Mouse (Mus musculus) NIH3T3 (cell line): ENCODE measurements around the gene Dhcr24.

Experiments used
- DNase-seq: peaks from one replicate; pipeline ENCODE4 v3.0.0-alpha.2; 2012; ENCODE audit warnings: low read depth

Gene Dhcr24

DNA sequence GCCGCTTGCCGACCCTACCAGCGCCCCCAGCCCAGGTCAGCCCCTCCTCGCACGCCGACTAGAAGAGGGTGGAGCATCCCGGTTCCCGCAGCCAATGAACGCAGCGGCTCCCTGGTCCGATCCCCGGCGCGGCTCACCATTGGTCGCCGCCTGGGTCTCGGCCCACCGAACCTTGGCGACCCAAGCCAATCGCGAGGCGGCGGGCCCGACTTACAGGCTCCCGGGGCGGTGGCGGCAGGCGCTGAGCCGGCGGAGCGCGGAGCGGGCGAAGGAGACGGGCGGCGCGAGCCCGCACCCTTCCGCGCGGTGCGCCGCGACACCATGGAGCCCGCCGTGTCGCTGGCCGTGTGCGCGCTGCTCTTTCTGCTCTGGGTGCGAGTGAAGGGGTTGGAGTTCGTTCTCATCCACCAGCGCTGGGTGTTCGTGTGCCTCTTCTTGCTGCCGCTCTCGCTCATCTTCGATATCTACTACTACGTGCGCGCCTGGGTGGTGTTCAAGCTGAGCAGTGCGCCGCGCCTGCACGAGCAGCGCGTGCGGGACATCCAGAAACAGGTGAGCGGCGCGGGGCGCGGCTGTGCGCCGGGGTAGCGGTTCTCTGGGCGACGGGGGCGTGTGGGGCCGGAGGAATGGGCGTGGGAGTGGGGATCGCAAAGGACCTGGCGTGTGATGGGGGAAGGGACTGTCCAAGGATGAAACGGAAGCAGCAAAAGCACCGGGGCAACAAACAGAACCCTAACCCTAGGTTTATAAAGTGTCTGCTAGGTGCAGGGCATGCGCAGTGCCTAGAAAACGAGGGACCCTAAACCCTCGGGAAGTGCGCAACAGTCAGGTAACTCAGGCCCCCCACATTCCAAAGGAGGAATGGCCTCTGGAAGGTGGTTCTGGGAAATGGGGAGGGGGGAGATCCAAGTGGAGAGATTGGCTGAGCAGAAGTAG, at the start of gene Dhcr24:
Dhcr24 (plus strand) TSS at position 193 of the 936 bp plus-strand sequence.
- DNase-seq = peak; percentile 98

DNA sequence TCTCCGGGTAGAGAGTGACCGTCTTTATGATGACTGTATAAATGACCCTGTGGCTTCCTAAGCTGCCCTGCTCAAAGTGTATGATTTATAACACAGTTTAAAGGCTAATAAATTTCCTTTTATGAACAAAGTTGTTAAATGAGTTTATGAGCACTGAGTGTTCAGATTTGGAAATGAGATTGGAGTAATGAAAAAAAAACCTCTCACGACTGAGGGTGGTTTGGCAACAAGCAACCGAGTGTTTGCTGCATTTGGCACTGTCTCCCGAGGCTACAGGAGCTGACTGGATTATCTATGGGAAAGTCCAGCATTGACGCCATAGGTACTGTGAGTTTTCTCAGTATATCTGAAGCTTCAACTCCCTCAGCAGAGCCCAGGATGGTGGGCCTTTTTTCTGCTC, 46.2 kb upstream of the Dhcr24 start:
- peak; percentile 27 for DNase-seq

DNA sequence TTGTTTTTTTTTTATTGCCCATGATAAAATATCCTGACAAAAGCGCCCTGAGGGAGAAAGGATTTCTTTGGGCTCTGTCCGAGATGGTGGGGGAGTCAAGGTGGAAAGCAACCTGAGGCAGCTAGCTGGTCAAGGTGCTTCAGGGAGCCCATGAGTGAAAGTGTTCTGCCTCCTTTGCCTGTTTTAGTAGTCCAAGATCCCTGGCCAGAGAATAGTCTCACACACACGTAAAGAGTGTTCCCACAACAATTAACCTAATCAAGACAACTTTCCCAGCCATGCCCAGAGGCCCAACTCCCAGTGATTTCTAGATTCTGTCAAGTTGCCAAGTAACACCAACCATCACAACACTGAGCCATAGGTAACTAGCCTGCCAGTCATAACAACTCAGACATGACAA, 38.3 kb upstream of the Dhcr24 start:
- no peak for DNase-seq

DNA sequence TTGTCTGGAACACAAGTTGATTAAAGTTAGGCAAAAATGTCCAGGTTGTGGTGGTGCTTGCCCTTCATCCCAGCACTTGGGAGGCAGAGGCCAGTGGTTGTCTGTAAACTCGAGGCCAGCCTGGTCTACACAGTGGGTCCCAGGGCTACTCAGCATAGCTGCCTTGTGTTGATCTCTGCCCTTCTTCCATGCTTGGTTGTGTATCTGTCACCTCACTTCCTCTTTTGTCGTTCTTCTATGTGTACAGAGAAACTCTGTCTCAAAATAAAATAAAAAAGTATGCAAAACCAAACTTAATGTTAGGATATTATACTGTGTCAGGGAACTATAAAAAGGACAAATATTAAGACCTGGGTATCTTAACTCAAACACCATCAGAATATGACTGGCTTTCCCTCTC, 36.7 kb upstream of the Dhcr24 start:
- no peak for DNase-seq

DNA sequence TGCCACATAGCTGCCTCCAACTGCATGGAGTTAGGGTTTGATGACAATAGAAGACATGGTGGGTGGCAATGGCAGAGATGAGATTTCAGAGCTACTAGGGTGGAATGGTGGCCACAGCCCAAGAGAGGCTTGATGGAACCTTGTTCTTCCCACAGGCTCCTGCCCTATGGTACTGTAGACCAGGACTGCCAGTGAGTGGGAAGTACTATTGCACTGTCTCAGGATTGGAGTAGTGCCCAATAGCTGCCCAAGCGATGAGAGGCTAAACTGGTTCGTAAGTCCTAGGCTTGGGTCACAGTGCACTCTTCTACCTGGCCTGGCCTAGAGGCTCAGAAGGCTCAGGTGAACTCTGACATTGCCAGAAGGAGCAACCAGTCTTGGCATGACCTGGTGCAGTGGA, 35.8 kb upstream of the Dhcr24 start:
- no peak for DNase-seq

DNA sequence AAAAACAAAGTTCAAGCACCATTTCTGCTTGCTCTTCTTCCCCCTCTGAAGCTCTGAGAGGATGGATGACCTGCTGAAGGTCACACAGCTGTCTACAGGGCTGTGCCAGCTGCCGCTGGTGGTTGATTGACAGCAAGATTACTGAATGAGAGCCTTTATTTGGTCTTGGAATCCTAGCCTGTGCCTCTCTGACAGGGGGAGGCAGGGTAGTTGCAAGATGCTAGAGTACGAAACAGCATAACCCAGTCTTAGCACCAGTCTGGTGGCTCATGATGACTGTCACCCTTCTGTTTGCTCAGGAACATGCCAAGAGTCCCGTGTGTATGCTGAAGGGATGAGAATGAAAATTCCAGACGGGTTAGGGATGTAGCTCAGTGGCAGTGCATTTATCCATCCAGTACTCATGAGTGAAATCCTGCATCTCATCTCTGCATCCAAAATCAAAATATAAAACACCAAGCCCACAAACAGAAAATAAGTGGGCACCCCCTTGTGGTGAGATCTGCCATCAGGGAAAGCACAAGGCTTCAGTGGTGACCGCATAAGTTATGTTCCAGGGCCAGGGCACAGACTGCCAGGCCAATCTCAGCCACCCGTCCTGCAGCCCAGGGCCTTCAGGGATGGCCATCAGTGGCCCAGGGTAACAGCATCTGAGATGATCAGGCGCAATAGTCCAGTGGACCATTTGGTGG, 32.8 kb upstream of the Dhcr24 start:
- peak; percentile 59 for DNase-seq

DNA sequence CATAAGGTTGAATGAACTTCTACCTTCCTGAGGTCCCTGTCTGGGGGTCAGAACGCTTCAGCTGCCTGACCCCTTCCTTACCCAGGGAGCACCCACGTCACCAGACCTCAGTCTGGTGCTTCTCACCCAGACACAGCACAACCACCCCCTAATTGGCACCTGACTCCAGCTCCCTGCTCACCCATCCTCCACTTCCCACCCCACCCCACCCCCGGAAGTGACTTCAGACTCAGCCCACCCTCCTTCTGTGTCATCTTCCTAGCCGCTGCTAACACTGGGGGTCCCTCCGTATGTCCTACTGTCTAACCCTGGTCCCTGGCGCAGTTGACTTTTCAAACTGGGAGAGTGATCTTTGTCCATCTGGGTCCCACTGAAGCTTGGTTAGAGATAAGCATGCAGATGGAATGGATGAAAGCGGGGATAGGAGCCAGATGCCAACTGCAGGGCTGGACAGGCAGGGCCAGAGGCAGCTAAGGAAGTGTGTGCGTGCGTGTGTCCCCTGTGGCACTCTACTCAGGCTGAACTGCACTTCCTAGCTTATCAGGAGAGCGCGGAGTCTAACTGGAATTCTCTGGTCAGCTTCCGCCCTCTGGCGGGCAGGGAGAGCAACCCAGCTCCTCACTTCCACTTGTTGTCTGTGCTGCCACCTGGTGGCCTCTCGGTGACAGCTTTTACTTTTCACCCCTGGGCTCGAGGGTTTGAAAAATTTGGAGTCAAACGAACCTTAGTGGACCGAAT, 31.3 kb upstream of the Dhcr24 start:
- DNase-seq = peak; percentile 98

DNA sequence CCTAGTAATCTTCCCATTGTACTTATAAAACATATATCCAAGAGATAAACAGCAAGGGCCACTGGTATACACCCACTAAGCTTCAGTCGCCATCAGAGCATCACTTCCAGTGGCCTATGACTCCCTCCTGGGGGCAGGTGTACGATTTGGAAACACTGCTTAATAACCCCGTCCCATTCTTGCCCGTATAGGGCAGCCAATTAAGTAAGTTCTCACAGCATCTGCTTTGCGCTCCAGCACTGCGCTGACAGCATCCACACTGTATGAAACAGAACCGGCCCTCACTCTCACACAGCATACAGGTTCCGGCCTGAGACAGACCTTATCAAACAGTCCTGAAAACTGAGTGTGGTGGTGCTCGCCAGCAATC, 30.7 kb upstream of the Dhcr24 start:
- DNase-seq = no peak

DNA sequence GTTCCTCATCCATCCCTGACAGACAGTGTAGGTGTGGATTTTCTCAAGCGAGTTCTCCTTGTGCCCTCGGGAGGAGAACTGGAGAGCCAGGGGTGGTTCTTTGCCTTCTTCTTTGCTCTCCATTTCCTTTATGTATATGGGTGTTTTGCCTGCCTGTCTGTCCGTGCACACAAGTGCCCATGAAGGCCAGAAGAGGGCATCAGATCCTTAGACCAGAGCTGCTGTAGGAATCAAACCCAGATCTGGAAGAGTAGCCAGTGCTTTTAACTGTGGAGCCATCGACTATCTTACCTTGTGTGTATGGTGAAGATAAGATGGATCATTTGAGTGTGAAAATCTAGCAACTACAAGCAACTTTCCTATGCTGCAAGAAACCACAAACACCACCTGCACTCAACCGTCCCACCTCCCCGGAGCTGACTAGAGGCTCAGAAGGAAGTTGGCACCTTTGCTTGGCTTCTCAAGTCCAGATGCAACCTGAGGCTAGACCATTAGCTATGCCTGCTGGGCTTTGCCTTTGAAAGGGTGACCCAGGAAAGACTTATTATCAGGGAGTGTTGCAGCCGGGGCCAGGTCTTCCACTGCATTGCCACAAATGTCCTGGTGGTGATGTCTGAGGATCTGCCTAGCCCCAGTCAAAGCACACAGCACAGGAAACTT, 27.3 kb upstream of the Dhcr24 start:
- peak; percentile 49 for DNase-seq

DNA sequence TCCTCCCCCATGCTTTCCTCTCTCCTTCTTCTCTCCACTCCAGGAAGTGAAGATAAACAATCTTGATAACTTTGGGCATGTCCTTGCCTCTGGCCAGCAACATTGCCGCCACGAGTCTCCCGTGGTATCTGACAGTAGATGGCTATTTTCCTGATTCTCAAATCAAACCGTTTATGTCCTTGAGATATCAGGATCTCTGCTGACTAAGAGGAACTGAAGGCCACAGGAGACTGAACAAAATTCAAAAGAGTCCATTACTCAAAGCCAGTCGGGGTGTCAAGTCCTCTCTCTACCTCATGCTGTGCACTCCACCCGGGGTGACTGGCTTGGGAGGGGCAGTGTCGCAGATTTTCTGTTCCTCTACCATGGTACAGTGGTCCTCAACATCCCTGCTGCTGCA, 26.6 kb upstream of the Dhcr24 start:
- no peak for DNase-seq

DNA sequence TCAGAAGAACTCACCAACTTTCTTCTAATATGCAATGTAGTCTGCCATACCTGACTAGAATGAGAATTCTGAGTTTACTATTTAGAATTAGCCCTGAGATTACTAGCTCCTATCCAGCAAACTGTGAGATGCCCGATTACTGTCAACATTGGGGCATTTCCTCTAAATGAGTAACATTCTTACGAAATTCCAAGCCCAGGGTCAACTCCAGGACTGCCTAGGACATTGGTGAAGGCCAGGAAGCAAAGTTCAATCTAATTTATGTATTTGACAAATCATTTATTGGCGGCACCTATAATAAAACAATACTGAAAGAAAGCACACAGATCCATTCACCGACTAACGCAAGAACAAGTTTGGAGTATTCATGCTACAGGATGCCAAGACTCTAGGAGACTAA, 21.1 kb upstream of the Dhcr24 start:
- no peak for DNase-seq

DNA sequence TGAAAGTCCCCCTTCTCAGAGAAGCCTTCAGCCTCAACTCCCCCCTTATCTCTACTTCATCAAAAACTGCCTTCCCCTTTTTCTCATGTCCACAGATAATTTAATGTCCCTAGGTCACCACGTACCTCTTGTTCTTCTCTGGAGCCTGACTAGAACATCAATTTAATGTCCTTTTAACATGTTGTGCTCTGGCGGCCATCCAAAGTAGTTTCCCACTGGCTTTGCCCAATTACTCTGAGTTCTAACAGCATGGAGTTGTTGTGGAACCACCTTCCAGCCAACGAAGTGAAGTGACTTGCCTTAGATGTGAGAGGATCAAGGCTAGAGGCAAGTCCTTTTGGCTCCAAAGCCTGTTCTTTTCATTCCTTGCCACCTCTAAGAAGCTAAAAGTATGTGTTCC, 19.3 kb upstream of the Dhcr24 start:
- no peak for DNase-seq

DNA sequence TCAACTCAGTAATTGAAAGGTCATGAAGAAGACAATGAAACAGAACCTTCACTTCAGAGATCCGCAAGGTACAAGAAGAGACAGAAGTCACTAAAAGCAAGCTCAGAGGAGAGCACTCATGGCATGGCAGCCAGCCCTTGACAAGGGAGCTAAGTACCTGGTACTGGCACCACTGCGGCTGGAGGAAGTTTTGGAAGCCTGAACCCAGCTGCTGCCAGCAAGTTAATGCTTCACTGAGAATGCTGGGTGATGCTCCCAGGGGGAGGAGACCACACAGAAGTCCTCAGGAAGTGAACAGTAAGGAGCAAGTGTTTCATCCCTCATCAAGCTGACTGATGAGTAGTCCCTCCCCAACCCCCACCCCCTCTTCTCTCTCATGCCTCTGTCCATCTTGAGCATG, 18.6 kb upstream of the Dhcr24 start:
- no peak for DNase-seq

DNA sequence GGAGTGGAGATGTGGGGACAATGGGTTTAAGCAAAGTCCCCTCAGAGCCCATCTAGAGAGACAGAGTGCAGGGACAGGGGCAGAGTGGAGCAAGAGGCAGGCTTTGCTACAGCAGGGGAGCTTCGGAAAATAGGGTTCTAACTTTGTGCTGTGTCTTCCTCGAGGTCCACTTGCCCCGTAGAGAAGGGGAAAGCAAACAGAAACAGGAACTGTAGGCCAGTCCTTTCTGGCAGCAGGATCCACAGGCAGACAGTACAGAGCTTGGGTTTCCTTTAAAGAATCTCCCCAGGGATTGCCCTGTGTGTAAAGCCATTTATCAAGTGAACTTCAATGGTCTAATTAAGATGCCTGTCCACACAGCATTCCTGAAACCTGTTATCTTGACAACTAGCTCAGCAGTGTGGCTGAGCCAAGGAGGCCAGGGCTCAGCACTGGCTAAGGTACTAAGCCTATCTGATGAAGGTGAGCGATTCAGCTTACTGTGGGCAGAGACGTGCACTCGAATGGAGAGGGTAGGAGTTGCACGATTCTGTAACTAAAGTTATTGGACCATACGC, 14.9 kb upstream of the Dhcr24 start:
- DNase-seq = peak; percentile 13

DNA sequence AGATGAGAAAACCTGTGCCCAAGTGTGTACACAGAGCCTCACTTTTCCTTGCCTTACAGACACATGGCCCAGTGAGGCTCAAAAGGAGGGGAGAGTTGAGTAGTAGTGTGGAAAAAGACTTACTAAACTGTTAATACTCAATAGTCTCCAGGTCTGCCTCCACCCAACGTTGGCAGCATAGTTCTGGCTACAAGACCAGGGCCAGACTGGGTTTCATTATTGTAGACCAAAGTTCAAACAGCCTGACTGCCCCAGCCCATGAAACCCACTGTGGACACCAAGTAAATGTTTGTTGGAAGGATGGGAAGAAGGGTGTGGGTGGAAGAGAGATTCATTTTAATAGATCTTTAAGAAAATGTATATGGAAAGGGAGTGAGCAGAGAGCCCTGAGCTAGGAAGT, 13.9 kb upstream of the Dhcr24 start:
- no peak for DNase-seq

DNA sequence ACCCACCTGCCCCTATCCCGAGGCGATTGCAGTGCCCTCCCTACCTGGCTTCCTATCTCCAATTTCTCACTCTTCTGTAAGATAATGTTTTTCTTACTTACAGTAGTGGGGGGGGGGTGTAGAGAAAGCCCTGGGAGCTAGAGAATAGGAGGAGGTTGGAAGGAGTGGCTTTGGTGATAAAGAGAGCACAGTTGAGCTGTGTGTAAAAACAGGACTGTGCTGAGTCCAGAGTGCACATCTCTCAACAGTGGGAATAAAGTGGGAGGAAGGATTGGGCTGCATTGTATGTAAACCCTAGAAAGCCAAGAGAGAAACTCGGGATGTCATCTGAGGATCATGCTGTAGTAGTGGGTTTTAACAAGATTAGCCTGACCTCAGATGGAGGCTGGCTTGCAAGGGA, 12.7 kb upstream of the Dhcr24 start:
- no peak for DNase-seq

DNA sequence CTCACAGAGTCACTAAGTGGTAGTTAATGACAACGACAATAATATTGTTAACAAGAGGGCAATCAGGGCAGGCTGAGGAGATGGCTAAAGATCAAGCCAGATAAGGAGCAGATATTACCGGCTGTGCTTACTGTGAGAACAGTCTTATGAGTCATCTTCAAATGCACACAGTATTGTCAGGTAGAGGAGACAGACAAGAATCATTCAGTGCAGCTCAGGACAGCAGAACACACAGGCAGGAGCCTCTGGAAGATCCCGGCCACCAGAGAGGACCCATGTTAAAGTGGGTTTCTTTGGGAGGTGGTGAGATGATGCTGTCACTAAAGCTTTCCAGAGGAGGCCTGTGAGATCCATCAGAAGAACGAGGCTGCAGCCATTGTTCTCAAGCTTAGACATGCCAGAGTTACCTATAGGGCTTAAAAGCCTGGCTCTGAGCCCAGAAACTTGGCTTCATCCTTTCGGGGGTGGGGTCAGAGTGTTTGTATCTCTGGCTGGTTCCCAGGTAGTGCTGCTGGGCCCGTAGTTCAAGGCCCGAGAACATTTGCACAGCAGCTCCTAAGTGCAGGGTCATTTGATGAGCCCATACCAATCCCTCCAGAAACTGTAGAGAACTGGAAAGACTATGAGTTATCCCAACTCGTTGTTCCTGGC, 10.2 kb upstream of the Dhcr24 start:
- peak; percentile 28 for DNase-seq

DNA sequence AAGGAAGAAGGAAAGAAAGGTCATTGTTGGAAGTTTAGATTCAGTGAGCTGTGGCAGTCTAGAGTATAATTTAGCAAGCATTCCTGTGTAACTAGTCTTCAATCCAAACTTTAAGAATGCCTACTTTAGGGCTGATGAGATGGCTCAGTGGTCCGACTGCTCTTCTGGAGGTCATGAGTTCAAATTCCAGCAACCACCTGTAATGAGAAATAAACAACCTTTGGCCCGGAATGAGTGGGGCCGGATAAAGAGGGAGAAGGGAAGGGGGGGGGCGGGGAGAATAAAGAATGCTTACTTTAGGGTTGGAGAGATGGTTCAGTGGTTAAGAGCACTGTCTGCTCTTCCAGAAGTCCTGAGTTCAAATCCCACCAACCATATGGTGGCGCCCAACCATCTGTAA, 3.6 kb upstream of the Dhcr24 start:
- no peak for DNase-seq

DNA sequence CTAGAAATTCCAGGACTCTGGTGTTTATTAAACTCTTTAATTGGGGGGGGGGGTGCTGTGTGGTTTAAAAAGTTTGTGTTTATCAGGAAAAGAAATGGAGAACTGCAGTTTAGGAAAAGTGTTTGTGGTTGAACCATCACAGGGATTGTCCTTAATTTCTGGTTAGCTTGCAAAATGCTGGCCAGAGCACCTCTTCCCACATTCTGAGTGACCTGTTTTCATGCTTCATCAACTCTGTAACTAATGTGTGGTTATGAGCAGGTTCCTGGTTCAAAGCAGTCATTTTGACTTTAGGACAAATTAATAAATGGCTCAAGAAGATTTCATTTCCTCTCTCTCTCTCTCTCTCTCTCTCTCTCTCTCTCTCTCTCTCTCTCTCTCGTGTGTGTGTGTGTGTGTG, 2.9 kb upstream of the Dhcr24 start:
- no peak for DNase-seq

DNA sequence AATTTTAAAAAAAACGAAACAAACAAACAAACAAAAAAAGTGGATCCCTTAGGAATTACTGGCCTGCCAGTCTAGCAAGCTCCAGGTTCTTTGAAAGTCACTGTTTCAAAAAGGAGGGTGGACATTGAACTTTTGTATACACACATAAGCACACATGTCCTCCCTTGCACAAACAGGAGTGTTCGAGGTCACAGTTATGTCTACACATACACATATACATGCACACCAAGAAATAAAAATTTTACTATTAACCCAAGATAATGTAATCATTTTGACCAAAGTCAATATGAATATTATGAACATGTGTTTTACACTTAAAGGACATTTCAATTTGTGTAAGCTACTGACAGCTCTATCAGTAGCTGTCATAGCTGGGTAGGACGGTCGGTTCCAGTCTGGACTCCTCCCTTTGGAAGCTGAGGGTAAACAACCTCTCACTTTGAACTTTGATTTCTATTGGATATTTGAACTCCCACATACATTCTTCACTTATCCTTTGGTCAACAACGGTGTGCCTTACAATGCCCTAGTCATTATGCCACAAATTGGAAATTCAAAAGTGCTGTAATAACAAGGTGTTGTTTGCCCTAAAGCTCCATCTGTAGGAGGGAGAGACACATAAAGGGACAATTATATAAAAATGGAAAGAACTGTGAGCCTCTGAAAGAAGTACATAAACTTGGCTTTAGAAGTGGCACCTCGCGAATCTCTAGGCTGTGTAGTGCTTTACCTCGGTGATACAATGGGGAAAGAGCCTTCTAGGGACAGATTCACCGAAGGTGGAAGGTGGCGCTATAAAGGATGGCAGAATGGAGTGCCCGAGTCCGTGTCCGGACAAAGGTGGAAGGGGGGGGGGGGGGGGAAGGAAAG, 1.3 kb upstream of the Dhcr24 start:
- no peak for DNase-seq
